Mouse (Mus musculus): Measurements from ENCODE around the gene Syt17. TPM values are rescaled to one million over a fixed set of nuclear protein-coding genes. Genes with fewer than 3 reads are reported as not detected.

Gene Syt17
- total RNA-seq, 1 experiment from 2014 or later: not detected

- no peak for ATAC-seq (replicated peaks in 1 of 2; ENCODE audit: insufficient read depth in 1 of 2, low FRiP score in 2 of 2, low TSS enrichment in 1 of 2, low read depth in 1 of 2, poor library complexity in 2 of 2, severe bottlenecking in 2 of 2)
Measured at GRCm38 (mm10) chr7:118475008-118475705, 27.1 kb upstream of the Syt17 start.

DNA sequence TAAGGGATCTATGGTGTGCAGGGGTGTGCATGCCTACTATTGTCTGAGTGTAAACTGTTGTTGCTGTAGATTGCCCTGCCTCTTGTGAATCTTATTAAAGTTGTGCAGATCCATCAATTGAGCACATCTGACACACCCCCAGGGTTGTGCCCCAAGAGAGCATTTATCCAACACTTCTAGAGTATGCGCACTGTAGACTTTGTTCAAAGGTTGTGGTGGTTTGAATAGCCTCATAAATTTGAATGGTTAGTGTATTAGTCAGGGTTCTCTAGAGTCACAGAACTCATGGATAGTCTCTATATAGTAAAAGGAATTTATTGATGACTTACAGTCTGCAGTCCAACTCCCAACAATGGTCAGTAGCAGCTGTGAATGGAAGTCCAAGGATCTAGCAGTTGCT is 24.9 kb upstream of the Syt17 start:
- no peak for ATAC-seq (replicated peaks in 1 of 2; ENCODE audit: insufficient read depth in 1 of 2, low FRiP score in 2 of 2, low TSS enrichment in 1 of 2, low read depth in 1 of 2, poor library complexity in 2 of 2, severe bottlenecking in 2 of 2)

- ATAC-seq (replicated peaks in 1 of 2; ENCODE audit: insufficient read depth in 1 of 2, low FRiP score in 2 of 2, low TSS enrichment in 1 of 2, low read depth in 1 of 2, poor library complexity in 2 of 2, severe bottlenecking in 2 of 2): no peak
Measured at GRCm38 (mm10) chr7:118468060-118468459, 20.0 kb upstream of the Syt17 start.

DNA sequence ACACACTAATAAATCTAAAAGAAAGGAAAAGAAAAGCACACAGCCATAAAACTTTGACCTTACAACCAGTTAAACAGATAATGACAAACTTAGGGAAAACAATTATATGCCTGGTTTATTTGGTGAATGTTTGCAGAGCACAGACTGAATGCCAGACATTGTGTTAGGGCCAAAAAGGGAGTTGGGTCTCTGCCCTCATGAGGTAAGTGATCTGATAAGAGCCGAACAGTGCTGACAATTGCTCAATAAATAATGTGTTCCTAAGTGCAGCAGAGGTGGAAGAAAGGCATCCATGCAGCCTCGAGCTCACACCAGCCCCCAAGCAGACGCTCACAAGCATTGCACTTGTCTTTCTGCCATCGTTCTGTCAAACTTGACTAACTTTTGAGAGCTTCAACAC is 16.4 kb upstream of the Syt17 start:
- no peak for ATAC-seq (replicated peaks in 1 of 2; ENCODE audit: insufficient read depth in 1 of 2, low FRiP score in 2 of 2, low TSS enrichment in 1 of 2, low read depth in 1 of 2, poor library complexity in 2 of 2, severe bottlenecking in 2 of 2)

GRCm38 (mm10) chr7:118462818-118463762 is 15.1 kb upstream of the Syt17 start:
- 0 out of 4 replicates have a peak, but pooled peaks of 1 of the 2 experiments have one; percentile 22 for ATAC-seq (replicated peaks in 1 of 2; ENCODE audit: insufficient read depth in 1 of 2, low FRiP score in 2 of 2, low TSS enrichment in 1 of 2, low read depth in 1 of 2, poor library complexity in 2 of 2, severe bottlenecking in 2 of 2)

DNA sequence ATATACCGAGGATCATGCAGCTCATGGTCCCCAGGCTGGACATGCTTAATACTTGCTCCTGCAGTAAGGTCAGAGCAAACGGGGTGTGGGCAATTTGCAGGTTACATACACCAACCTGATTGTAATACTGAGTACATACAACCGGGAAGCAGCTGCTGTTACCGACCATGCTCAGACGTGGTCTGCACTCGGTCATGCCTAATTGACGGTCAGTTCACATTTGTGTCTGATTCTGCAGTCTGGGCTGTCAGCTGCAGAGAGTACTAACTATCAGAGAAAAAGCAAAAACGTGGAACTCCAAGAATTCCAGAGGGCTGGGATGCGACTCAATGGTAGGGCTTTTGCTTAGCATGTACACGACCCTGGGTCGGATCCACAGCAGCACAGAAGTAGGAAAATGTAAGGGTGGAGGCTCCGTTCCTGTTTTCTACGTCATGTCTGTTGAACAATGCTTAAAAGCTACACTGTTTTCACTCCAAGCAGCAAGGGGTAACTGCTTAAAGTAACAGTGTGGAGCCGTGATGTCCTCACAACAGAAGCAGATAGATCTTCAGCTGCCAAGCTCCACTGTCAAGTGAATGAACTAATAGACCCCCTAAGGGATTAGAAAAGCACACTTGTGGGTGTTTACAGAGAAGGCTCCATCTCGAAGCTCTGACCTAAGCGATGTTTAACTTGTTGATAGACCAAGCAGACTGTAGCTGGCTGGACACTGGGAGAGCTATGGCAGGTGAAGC is 13.5 kb upstream of the Syt17 start:
- no peak for ATAC-seq (replicated peaks in 1 of 2; ENCODE audit: insufficient read depth in 1 of 2, low FRiP score in 2 of 2, low TSS enrichment in 1 of 2, low read depth in 1 of 2, poor library complexity in 2 of 2, severe bottlenecking in 2 of 2)

DNA sequence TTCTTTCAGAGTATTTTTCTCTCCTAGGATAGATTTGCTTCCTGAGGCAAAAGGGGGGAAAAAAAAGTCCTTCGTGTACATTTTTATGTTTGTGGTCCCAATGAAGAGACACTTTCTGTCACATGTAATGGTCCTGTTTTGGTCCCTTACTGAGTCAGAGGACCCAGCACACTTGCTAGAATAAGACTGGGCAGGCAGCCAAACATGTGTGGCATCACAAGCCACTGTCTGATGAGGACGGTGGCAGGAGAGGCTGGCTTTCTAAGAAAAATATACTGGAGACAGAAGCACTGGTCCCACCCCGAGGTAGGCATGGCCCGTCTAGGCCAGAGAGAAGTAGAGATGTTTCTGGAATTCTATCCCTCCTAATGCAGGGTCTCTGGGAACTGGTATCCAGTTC is 5.7 kb upstream of the Syt17 start:
- no peak for ATAC-seq (replicated peaks in 1 of 2; ENCODE audit: insufficient read depth in 1 of 2, low FRiP score in 2 of 2, low TSS enrichment in 1 of 2, low read depth in 1 of 2, poor library complexity in 2 of 2, severe bottlenecking in 2 of 2)

DNA sequence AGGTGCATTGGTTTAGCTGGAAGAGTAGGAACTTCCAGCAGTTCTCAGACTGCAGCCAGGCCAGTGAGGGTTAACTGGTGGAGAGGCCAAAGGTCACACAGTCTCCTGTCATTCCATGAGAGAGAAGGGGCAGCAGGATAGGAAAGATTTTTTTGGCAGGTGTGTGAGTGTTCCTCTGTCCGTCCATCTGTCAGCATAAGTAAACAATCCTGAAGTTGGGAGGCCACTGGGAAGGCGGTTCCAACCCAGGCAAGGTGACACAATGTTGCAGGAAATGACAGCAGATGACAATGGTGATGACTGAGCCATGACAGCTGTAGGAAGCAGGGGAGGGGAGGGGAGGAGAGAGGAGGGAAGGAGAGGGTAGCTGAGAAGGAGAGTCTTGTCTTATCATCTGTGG is 4.9 kb upstream of the Syt17 start:
- ATAC-seq (replicated peaks in 1 of 2; ENCODE audit: insufficient read depth in 1 of 2, low FRiP score in 2 of 2, low TSS enrichment in 1 of 2, low read depth in 1 of 2, poor library complexity in 2 of 2, severe bottlenecking in 2 of 2): no peak

DNA sequence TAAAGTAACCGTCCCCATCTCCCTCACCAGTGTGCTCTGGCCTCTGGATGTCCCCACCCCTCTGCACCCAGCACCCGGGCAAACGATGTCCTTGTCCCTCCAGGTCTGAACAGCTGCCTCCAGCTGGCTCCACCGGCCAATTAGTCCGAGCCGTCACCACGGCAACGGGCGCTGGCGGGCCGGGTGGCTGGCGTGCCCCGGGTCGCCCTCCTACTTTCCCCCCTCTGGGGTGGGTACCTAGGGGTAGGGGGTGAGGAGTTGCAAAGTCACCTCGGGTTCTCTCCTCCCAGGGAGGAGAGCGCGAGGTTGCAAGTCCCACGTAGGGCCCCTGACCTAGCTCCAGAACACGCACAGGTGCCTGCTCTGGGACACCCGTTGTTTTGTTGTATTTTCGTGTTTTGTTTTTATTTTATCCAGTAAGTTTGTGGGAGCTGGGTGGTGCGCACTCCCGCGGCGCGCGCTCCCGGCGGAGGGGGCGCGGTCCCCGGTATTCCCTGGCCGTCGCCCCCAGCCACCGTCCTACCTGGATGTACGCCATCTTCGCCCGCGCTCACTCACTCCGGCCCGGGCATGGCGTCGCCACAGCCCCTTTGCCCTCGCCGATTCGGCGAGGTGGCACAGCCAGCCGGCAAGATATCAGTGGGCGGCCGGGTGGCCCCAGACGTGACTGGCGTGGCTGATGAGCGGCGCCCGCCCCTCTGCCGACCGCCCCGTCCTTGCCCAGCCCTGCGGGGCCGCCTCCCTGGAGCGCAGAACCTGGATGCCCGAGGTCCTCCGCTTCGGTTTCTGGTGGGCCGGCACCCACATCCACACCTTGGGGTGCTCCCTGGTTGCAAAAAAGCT is 510 bp downstream of the Syt17 start:
- peak in 1 of 2 experiments; percentile 6; a peak in 1 of 4 replicates for ATAC-seq (replicated peaks in 1 of 2; ENCODE audit: insufficient read depth in 1 of 2, low FRiP score in 2 of 2, low TSS enrichment in 1 of 2, low read depth in 1 of 2, poor library complexity in 2 of 2, severe bottlenecking in 2 of 2)

- no peak for ATAC-seq (replicated peaks in 1 of 2; ENCODE audit: insufficient read depth in 1 of 2, low FRiP score in 2 of 2, low TSS enrichment in 1 of 2, low read depth in 1 of 2, poor library complexity in 2 of 2, severe bottlenecking in 2 of 2)
Measured at GRCm38 (mm10) chr7:118443895-118444485, 4.0 kb downstream of the Syt17 start.

DNA sequence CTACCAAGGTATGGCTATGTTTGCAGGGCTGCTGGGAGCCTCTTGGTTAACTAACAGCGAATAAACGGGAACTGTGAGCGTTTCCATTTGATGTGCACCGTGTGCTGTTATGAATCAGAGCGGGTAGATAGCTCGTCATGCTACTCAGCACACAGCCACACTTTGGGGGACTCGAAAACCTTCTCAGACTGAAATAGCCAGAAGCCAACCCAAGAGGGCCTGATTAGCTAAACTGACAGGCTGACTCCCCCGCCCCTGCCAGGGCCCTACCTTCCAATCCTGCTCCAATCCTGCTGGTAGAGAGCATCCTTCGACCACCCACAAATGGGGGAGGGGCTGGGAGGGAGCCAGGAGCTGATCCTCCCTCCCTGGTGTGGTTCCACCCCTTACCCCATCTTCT is 4.7 kb downstream of the Syt17 start:
- ATAC-seq (replicated peaks in 1 of 2; ENCODE audit: insufficient read depth in 1 of 2, low FRiP score in 2 of 2, low TSS enrichment in 1 of 2, low read depth in 1 of 2, poor library complexity in 2 of 2, severe bottlenecking in 2 of 2): no peak

GRCm38 (mm10) chr7:118441535-118441934 is 6.5 kb downstream of the Syt17 start:
- no peak for ATAC-seq (replicated peaks in 1 of 2; ENCODE audit: insufficient read depth in 1 of 2, low FRiP score in 2 of 2, low TSS enrichment in 1 of 2, low read depth in 1 of 2, poor library complexity in 2 of 2, severe bottlenecking in 2 of 2)

DNA sequence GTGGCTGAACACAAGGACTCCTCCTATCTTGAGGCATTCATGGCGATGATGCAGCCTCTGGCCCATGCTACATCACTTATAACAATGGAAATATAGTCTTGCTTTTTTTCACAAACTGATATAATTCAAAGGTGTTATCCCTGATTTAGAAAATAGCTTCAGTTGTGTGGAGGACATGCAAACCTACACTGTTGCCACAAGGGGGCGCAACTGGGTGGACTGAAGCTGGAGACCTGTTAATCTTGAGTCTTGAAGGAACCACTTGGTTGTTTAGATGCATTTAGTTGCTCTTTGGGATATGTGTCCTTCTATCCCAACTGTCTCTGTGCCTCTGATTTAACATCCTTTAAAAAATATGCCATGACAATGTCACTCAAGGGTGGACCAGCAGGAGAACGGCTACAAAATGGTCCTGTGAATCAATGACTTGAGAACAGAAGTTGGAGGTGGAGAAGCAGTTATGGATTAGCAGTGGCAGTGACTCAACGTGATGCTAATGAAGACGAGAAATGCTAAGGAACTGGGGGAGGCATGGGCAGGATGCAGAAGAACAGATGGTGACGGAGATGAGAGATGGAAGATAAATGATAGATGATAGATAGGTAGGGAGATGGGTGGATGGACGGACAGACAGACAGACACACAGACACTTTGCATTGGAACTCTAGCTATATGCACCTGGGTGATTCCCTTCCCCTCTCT is 10.8 kb downstream of the Syt17 start:
- ATAC-seq (replicated peaks in 1 of 2; ENCODE audit: insufficient read depth in 1 of 2, low FRiP score in 2 of 2, low TSS enrichment in 1 of 2, low read depth in 1 of 2, poor library complexity in 2 of 2, severe bottlenecking in 2 of 2): peak in 1 of 2 experiments; percentile 45; a peak in 1 of 4 replicates

- no peak for ATAC-seq (replicated peaks in 1 of 2; ENCODE audit: insufficient read depth in 1 of 2, low FRiP score in 2 of 2, low TSS enrichment in 1 of 2, low read depth in 1 of 2, poor library complexity in 2 of 2, severe bottlenecking in 2 of 2)
Measured at GRCm38 (mm10) chr7:118428937-118429336, 19.1 kb downstream of the Syt17 start.

- no peak for ATAC-seq (replicated peaks in 1 of 2; ENCODE audit: insufficient read depth in 1 of 2, low FRiP score in 2 of 2, low TSS enrichment in 1 of 2, low read depth in 1 of 2, poor library complexity in 2 of 2, severe bottlenecking in 2 of 2)
Measured at GRCm38 (mm10) chr7:118419491-118420180, 28.4 kb downstream of the Syt17 start.

DNA sequence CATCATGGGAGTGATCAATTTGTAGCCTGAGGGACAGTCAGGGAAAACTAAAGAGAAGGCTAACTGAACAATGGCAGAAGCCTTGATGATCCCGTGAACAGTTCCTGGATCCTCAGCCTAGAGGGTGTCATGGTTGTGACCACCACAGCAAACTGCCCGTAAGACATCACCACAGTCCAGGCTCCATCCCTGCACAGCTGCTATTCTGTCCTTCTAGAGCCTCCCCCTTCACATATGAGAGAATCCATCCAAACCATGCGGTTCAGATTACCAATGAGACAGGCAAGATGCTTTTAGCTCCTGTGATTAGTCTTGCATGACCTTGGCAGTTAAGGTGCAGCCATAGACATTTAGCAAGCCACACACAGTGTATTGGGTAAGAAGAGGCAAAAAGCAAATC is 33.8 kb downstream of the Syt17 start:
- ATAC-seq (replicated peaks in 1 of 2; ENCODE audit: insufficient read depth in 1 of 2, low FRiP score in 2 of 2, low TSS enrichment in 1 of 2, low read depth in 1 of 2, poor library complexity in 2 of 2, severe bottlenecking in 2 of 2): no peak
